ENCODE assay signal across 13 mouse cellular contexts in genomic region chr4:45421519-45422260, GRCm38 (mm10). TPM values are rescaled to one million over a fixed set of nuclear protein-coding genes. Genes with fewer than 3 reads are reported as not detected.
A peak's percentile ranks its signal among the peaks of the same experiment; 100 is the strongest.
DNase-seq lines count a peak whose midpoint lies in the region; ATAC-seq and TF ChIP-seq lines count a peak whose summit lies in the region.
"Had no signal": no experiment of that assay in that cellular context is flagged by ENCODE, and none has a peak within 500 bp of the region (broad histone marks: within the 10 kb centered on the region; RNA-seq: fewer than 3 reads in every experiment).

No protein-coding gene starts in this region.

- no peaks in the 10 kb centered on the region for H3K9me3 ChIP-seq in heart, postnatal 0 days (replicated peaks; ENCODE audit: control insufficient read depth, low read length)
- H3K9me3 ChIP-seq in E14TG2a.4 (ENCODE audit: low read length): no peaks in the 10 kb centered on the region
- no peaks in the 10 kb centered on the region for H3K9me3 ChIP-seq in forebrain, embryonic 10.5 days
- H3K9me3 ChIP-seq: neural tube, embryonic 12.5 days had no signal

- no peak overlapping the region for H3K4me2 ChIP-seq in heart, postnatal 0 days (ENCODE audit: low read depth, low read length)
- H3K4me2 ChIP-seq: neural tube, embryonic 12.5 days had no signal

- intact Hi-C loops in left cerebral cortex, postnatal 10 days (cut with DNase I): loop anchor here (5.0 to 10.0 kb wide), 3 partner anchors 106 to 703 kb away; no protein-coding TSS in a partner anchor

- 77% methylated on average over 11 of the region's 11 CpGs for WGBS in heart, postnatal 0 days
- WGBS in forebrain, embryonic 10.5 days: 72% methylated on average over 11 of the region's 11 CpGs

- DNase-seq in heart, postnatal 0 days (ENCODE audit: low spot score): no peak
- no peak for DNase-seq in heart, adult 11 months
- no peak for DNase-seq in forebrain, embryonic 10.5 days (ENCODE audit: extremely low spot score, low spot score)
- peak; percentile 51 for DNase-seq in kidney, postnatal 10 days
- DNase-seq in thymus, postnatal 4 days: no peak
- no peak for DNase-seq in left cerebral cortex, postnatal 10 days (ENCODE audit: extremely low spot score in 1 of 2, low spot score in 2 of 2)
- no peak for DNase-seq in MN1 (ENCODE audit: low spot score)
- DNase-seq: adrenal gland, adult 2 months; cerebellum, adult 9-10 months had no signal

- no peak overlapping the region for H3K4me3 ChIP-seq in heart, postnatal 0 days (ENCODE audit: low read depth, low read length)
- 0 out of 2 replicates have a peak overlapping the region, but pooled peaks have one; percentile 20 for H3K4me3 ChIP-seq in E14TG2a.4 (replicated peaks; ENCODE audit: low read length)
- H3K4me3 ChIP-seq in forebrain, embryonic 10.5 days: no peak overlapping the region
- H3K4me3 ChIP-seq: neural tube, embryonic 12.5 days had no signal

- H3K27ac ChIP-seq in heart, postnatal 0 days (ENCODE audit: low read depth): peak overlapping the region; percentile 78
- peak overlapping the region; percentile 80 for H3K27ac ChIP-seq in forebrain, embryonic 10.5 days
- H3K27ac ChIP-seq: neural tube, embryonic 12.5 days had no signal

- H3K27me3 ChIP-seq in heart, postnatal 0 days (ENCODE audit: control insufficient read depth, insufficient read depth, low read length): no peaks in the 10 kb centered on the region
- no peaks in the 10 kb centered on the region for H3K27me3 ChIP-seq in E14TG2a.4 (ENCODE audit: insufficient read depth, low read length)
- H3K27me3 ChIP-seq in forebrain, embryonic 10.5 days (ENCODE audit: poor library complexity, severe bottlenecking): peaks cover 8% of the 10 kb centered on the region; the same call in 1 of the 2 replicates
- H3K27me3 ChIP-seq: neural tube, embryonic 12.5 days had no signal

- ATAC-seq in heart, postnatal 0 days (ENCODE audit: insufficient read depth, low read depth): no peak
- ATAC-seq: CD4-positive, CD25-positive, alpha-beta regulatory T cell, adult 4 months; intestine, embryonic 16.5 days had no signal

- H3K36me3 ChIP-seq in heart, postnatal 0 days (replicated peaks; ENCODE audit: control insufficient read depth, insufficient read depth, low read length): peaks cover 6% of the 10 kb centered on the region; the same call in 1 of the 2 replicates
- 0 out of 2 replicates have a peak, but pooled peaks cover 4% of the 10 kb centered on the region for H3K36me3 ChIP-seq in E14TG2a.4 (ENCODE audit: insufficient read depth, low read length)
- H3K36me3 ChIP-seq in forebrain, embryonic 10.5 days (replicated peaks): no peaks in the 10 kb centered on the region; the same call in 1 of the 2 replicates
- H3K36me3 ChIP-seq: neural tube, embryonic 12.5 days had no signal

- H3K9ac ChIP-seq in heart, postnatal 0 days (replicated peaks; ENCODE audit: low read depth, low read length): no peak overlapping the region
- H3K9ac ChIP-seq: neural tube, embryonic 12.5 days had no signal

- peaks cover 25% of the 10 kb centered on the region for H3K4me1 ChIP-seq in heart, postnatal 0 days (ENCODE audit: control insufficient read depth, insufficient read depth)
- H3K4me1 ChIP-seq in E14TG2a.4 (replicated peaks; ENCODE audit: low read depth, low read length): peaks cover 90% of the 10 kb centered on the region
- H3K4me1 ChIP-seq in forebrain, embryonic 10.5 days: peaks cover 74% of the 10 kb centered on the region

- TF ChIP-seq CTCF in heart, postnatal 0 days (IDR thresholded peaks at IDR 0.05; ENCODE audit: low read depth): no peak
- TF ChIP-seq CTCF in E14TG2a.4 (conservative IDR thresholded peaks at IDR 0.05; ENCODE audit: low read length): no peak

- TF ChIP-seq EP300 in heart, postnatal 0 days (IDR thresholded peaks at IDR 0.05; ENCODE audit: low read depth): no peak

RNA-seq across cellular contexts. Expression of gene Slc25a51, which starts 13.1 kb away (rescaled TPM):
- 136 and 190 TPM in 2 replicates for total RNA-seq in heart, postnatal 0 days (2014; rRNA removed; ENCODE audit: low replicate concordance)
- polyA plus RNA-seq in heart, postnatal 0 days (2015; fragmentation: Nextera tagmentation; extraction: Ambion mirVana): 60.9 and 70.1 TPM in 2 replicates
- 78.5 and 83.3 TPM in 2 replicates for polyA plus RNA-seq in forebrain, embryonic 10.5 days (2016; fragmentation: Nextera tagmentation; extraction: Ambion mirVana)
- 100 to 1,000 TPM; 100 to 105 TPM for total RNA-seq in left cerebral cortex, postnatal 10 days (2021)
